Mouse (Mus musculus) midbrain, embryonic 11.5 days (tissue): ENCODE measurements around the gene Mlxipl. TPM values are rescaled to one million over a fixed set of nuclear protein-coding genes. Genes with fewer than 3 reads are reported as not detected.

Experiments
- polyA plus RNA-seq: library from polyadenylated mRNA; unstranded; fragments of >200 nt; fragmentation: Nextera tagmentation; extraction: Ambion mirVana; gene quantifications from 2 replicates; pipeline ENCODE4 v1.2.1, GENCODE M21; 2014

Gene Mlxipl
- polyA plus RNA-seq, 1 experiment from 2014 or later, result 2.1 TPM

Other genes with a start within 250 kb of the Mlxipl start
- gene Tmem270, start 183.2 kb upstream of the Mlxipl start, polyA plus RNA-seq, result not detected in 2 replicates
- gene Cldn13, start 174.4 kb upstream of the Mlxipl start, polyA plus RNA-seq, result 3.8 and 3.9 TPM in 2 replicates
- 9.1 and 9.2 TPM in 2 replicates for gene Mettl27, start 157.5 kb upstream of the Mlxipl start, polyA plus RNA-seq
- gene Cldn4, start 143.0 kb upstream of the Mlxipl start, polyA plus RNA-seq, result 2.5 and 2.7 TPM in 2 replicates
- 0.59 and 1.4 TPM in 2 replicates for gene Cldn3, start 103.7 kb upstream of the Mlxipl start, polyA plus RNA-seq
- 37.8 and 41.2 TPM in 2 replicates for gene Abhd11, start 80.7 kb upstream of the Mlxipl start, polyA plus RNA-seq
- gene Stx1a, start 66.4 kb upstream of the Mlxipl start, polyA plus RNA-seq, result 16.1 and 17.7 TPM in 2 replicates
- 30.0 and 30.2 TPM in 2 replicates for gene Dnajc30, start 25.7 kb upstream of the Mlxipl start, polyA plus RNA-seq
- 105 and 116 TPM in 2 replicates for gene Bud23, start 24.9 kb upstream of the Mlxipl start, polyA plus RNA-seq
- 6.8 and 9.6 TPM in 2 replicates for gene Vps37d, start 11.6 kb upstream of the Mlxipl start, polyA plus RNA-seq
- 20.1 and 21.2 TPM in 2 replicates for gene Tbl2, start 59.8 kb downstream of the Mlxipl start, polyA plus RNA-seq
- 39.2 and 42.6 TPM in 2 replicates for gene Bcl7b, start 78.4 kb downstream of the Mlxipl start, polyA plus RNA-seq
- gene Baz1b, start 97.4 kb downstream of the Mlxipl start, polyA plus RNA-seq, result 57.7 and 60.6 TPM in 2 replicates
- 7.6 and 9.9 TPM in 2 replicates for gene Fzd9, start 161.3 kb downstream of the Mlxipl start, polyA plus RNA-seq